Mouse (Mus musculus) MEL (cell line): ENCODE measurements at regions not wholly inside any gene's neighbourhood (a gene's known extent, or its start where the extent isn't known, plus 50 kb on each side); places are given as distances from the start of the nearest gene placed in this dataset.

Experiments used
- DNase-seq: peaks from one replicate; pipeline ENCODE4 v3.0.0; 2011; ENCODE audit warnings: low read depth, low spot score
- H3K27ac ChIP-seq: 2 replicates; pipeline ENCODE4 v1.5.1; 2012; ENCODE audit warnings: low read depth, mild to moderate bottlenecking, control low read depth, low read length, moderate library complexity; ENCODE audit not compliant: control insufficient read depth
- H3K27me3 ChIP-seq, 2 experiments: fragments of 150-350 bp in 1 of 2; sonication (generic) in 1 of 2; 2 replicates each; pipeline ENCODE4 v1.6.1; 2012; ENCODE audit warnings: low read length in 2 of 2, mild to moderate bottlenecking in 2 of 2, improper control_type of control experiment in 1 of 2, moderate library complexity in 1 of 2; ENCODE audit not compliant: insufficient read depth in 2 of 2, control insufficient read depth in 1 of 2
- H3K36me3 ChIP-seq, 2 experiments: 2 replicates each; pipeline ENCODE4 v1.6.1; 2012 to 2014; ENCODE audit warnings: low read length in 2 of 2, improper control_type of control experiment in 1 of 2, inconsistent platforms in 1 of 2, mild to moderate bottlenecking in 1 of 2; ENCODE audit not compliant: insufficient read depth in 2 of 2, control insufficient read depth in 1 of 2
- H3K4me1 ChIP-seq, 2 experiments: fragments of 150-350 bp in 1 of 2; sonication (generic) in 1 of 2; 2 replicates each; pipeline ENCODE4 v1.6.1; 2012; ENCODE audit warnings: low read length in 2 of 2, improper control_type of control experiment in 1 of 2, mild to moderate bottlenecking in 1 of 2; ENCODE audit not compliant: insufficient read depth in 2 of 2, control insufficient read depth in 1 of 2
- H3K4me3 ChIP-seq, 2 experiments: fragments of 150-350 bp in 1 of 2; sonication (generic) in 1 of 2; 2 replicates each; pipeline ENCODE4 v1.5.1; 2012; ENCODE audit warnings: low read depth in 2 of 2, low read length in 2 of 2, mild to moderate bottlenecking in 2 of 2, moderate library complexity in 2 of 2, control low read depth in 1 of 2, improper control_type of control experiment in 1 of 2; ENCODE audit not compliant: control insufficient read depth in 1 of 2, insufficient read depth in 1 of 2
- H3K79me2 ChIP-seq: 2 replicates; pipeline ENCODE4 v1.6.1; 2012; ENCODE audit warnings: mild to moderate bottlenecking, low read length, moderate library complexity; ENCODE audit not compliant: control insufficient read depth, poor library complexity, insufficient read depth
- H3K9ac ChIP-seq: 2 replicates; pipeline ENCODE4 v1.6.1; 2012; ENCODE audit warnings: low read depth, mild to moderate bottlenecking, control low read depth, low read length, moderate library complexity; ENCODE audit not compliant: control insufficient read depth, poor library complexity, severe bottlenecking
- H3K9me3 ChIP-seq: fragments of 150-350 bp; sonication (generic); replicated peaks from 2 replicates; pipeline ENCODE4 v1.6.1; 2012; ENCODE audit warnings: mild to moderate bottlenecking, low read length, improper control_type of control experiment, moderate library complexity; ENCODE audit not compliant: insufficient read depth
- BHLHE40 ChIP-seq: IDR thresholded peaks from 2 replicates; pipeline ENCODE4 v1.6.1; 2012; ENCODE audit warnings: low read depth, mild to moderate bottlenecking, inconsistent platforms, low read length, improper control_type of control experiment, borderline replicate concordance
- CHD1 ChIP-seq: IDR thresholded peaks from 2 replicates; pipeline ENCODE4 v1.6.1; 2012; ENCODE audit warnings: low read depth, mild to moderate bottlenecking, inconsistent platforms, low read length, improper control_type of control experiment
- CHD2 ChIP-seq: IDR thresholded peaks from 2 replicates; pipeline ENCODE4 v1.6.1; 2011; ENCODE audit warnings: low read length, improper control_type of control experiment
- E2F4 ChIP-seq: IDR thresholded peaks from 2 replicates; pipeline ENCODE4 v1.6.1; 2011; ENCODE audit warnings: low read depth, low read length, improper control_type of control experiment, borderline replicate concordance
- ELF1 ChIP-seq: IDR thresholded peaks from 2 replicates; pipeline ENCODE4 v1.6.1; 2014; ENCODE audit warnings: low read depth, mild to moderate bottlenecking, inconsistent platforms, low read length, improper control_type of control experiment, moderate library complexity
- EP300 ChIP-seq, 2 experiments: IDR thresholded peaks; 2 replicates each; pipeline ENCODE4 v1.6.1; 2011; ENCODE audit warnings: improper control_type of control experiment in 2 of 2, low read length in 2 of 2, low read depth in 1 of 2, mild to moderate bottlenecking in 1 of 2
- GABPA ChIP-seq: IDR thresholded peaks from 2 replicates; pipeline ENCODE4 v1.6.1; 2012; ENCODE audit warnings: low read depth, mild to moderate bottlenecking, inconsistent platforms, low read length, improper control_type of control experiment, moderate library complexity
- GATA1 ChIP-seq: IDR thresholded peaks from 2 replicates; pipeline ENCODE4 v1.6.1; 2011; ENCODE audit warnings: low read depth, low read length, improper control_type of control experiment
- MAFK ChIP-seq: IDR thresholded peaks from 2 replicates; pipeline ENCODE4 v1.6.1; 2011; ENCODE audit warnings: low read depth, mild to moderate bottlenecking, low read length, improper control_type of control experiment, borderline replicate concordance
- MAZ ChIP-seq: IDR thresholded peaks from 2 replicates; pipeline ENCODE4 v1.6.1; 2012; ENCODE audit warnings: low read depth, mild to moderate bottlenecking, inconsistent platforms, low read length, improper control_type of control experiment
- MXI1 ChIP-seq: IDR thresholded peaks from 2 replicates; pipeline ENCODE4 v1.6.1; 2011; ENCODE audit warnings: mild to moderate bottlenecking, low read depth, low read length, improper control_type of control experiment
- MYB ChIP-seq: IDR thresholded peaks from 2 replicates; pipeline ENCODE4 v1.6.1; 2011; ENCODE audit warnings: mild to moderate bottlenecking, low read depth, low read length, improper control_type of control experiment
- MYC ChIP-seq: IDR thresholded peaks from 2 replicates; pipeline ENCODE4 v1.6.1; 2011; ENCODE audit warnings: low read depth, mild to moderate bottlenecking, low read length, improper control_type of control experiment, moderate library complexity
- NELFE ChIP-seq: IDR thresholded peaks from 2 replicates; pipeline ENCODE4 v1.6.1; 2011; ENCODE audit warnings: low read depth, low read length, improper control_type of control experiment
- NRF1 ChIP-seq: IDR thresholded peaks from 2 replicates; pipeline ENCODE4 v1.6.1; 2014; ENCODE audit warnings: low read depth, mild to moderate bottlenecking, inconsistent platforms, low read length, improper control_type of control experiment, moderate library complexity; ENCODE audit not compliant: poor library complexity, insufficient read depth, severe bottlenecking
- POLR2A ChIP-seq, 2 experiments: IDR thresholded peaks; 2 replicates each; pipeline ENCODE4 v1.6.1; 2011 to 2012; ENCODE audit warnings: low read length in 2 of 2, mild to moderate bottlenecking in 2 of 2, control low read depth in 1 of 2, improper control_type of control experiment in 1 of 2, low read depth in 1 of 2, moderate library complexity in 1 of 2; ENCODE audit not compliant: control insufficient read depth in 1 of 2, insufficient read depth in 1 of 2, poor library complexity in 1 of 2
- POLR2AphosphoS5 ChIP-seq: IDR thresholded peaks from 2 replicates; pipeline ENCODE4 v1.6.1; 2012; ENCODE audit warnings: low read depth, borderline replicate concordance, mild to moderate bottlenecking, inconsistent platforms, low read length, moderate library complexity, mixed read lengths
- RAD21 ChIP-seq: IDR thresholded peaks from 2 replicates; pipeline ENCODE4 v1.6.1; 2011; ENCODE audit warnings: mild to moderate bottlenecking, low read depth, low read length, improper control_type of control experiment
- RCOR1 ChIP-seq: IDR thresholded peaks from 2 replicates; pipeline ENCODE4 v1.6.1; 2012; ENCODE audit warnings: low read depth, mild to moderate bottlenecking, inconsistent platforms, low read length, improper control_type of control experiment
- SMC3 ChIP-seq: IDR thresholded peaks from 2 replicates; pipeline ENCODE4 v1.6.1; 2011; ENCODE audit warnings: low read depth, low read length, improper control_type of control experiment
- TAL1 ChIP-seq: IDR thresholded peaks from 2 replicates; pipeline ENCODE4 v1.6.1; 2012; ENCODE audit warnings: mild to moderate bottlenecking, inconsistent platforms, low read length, moderate library complexity, mixed read lengths
- TBP ChIP-seq: IDR thresholded peaks from 2 replicates; pipeline ENCODE4 v1.8.0; 2011; ENCODE audit warnings: low read depth, low read length, improper control_type of control experiment
- TCF12 ChIP-seq: IDR thresholded peaks from 2 replicates; pipeline ENCODE4 v1.6.1; 2014; ENCODE audit warnings: low read depth, mild to moderate bottlenecking, inconsistent platforms, low read length, improper control_type of control experiment, moderate library complexity
- UBTF ChIP-seq: IDR thresholded peaks from 2 replicates; pipeline ENCODE4 v1.6.1; 2012; ENCODE audit warnings: low read depth, mild to moderate bottlenecking, inconsistent platforms, low read length, improper control_type of control experiment, moderate library complexity, borderline replicate concordance; ENCODE audit not compliant: insufficient read depth
- USF2 ChIP-seq, 2 experiments: IDR thresholded peaks; 2 replicates each; pipeline ENCODE4 v1.6.1; 2011 to 2012; ENCODE audit warnings: improper control_type of control experiment in 2 of 2, low read length in 2 of 2, borderline replicate concordance in 1 of 2, inconsistent platforms in 1 of 2, low read depth in 1 of 2, mild to moderate bottlenecking in 1 of 2; ENCODE audit not compliant: insufficient read depth in 1 of 2
- ZC3H11A ChIP-seq: IDR thresholded peaks from 2 replicates; pipeline ENCODE4 v1.6.1; 2012; ENCODE audit warnings: low read depth, mild to moderate bottlenecking, inconsistent platforms, low read length, improper control_type of control experiment
- ZKSCAN1 ChIP-seq: IDR thresholded peaks from 2 replicates; pipeline ENCODE4 v1.6.1; 2012; ENCODE audit warnings: low read depth, mild to moderate bottlenecking, inconsistent platforms, low read length, improper control_type of control experiment, moderate library complexity

DNA sequence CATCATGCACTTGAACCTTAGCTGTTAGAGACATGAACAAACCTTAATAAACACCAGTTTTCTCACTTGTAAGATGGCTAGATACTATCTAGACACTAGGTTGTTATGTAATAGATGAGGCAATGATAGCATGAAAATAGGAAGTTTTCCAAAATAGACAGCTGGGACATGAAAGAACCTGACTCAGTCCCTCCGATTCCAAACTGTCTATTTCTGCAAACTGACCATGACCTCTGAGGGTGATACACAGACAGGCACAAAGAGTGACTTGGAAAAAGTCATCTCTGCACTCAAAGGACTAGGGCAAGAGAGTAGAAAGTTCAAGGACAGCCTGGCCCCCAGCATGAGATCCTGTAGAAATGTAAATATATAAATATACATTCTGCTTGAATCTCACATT lies 115.9 kb downstream of the Kctd12 start:
- no peaks in the 10 kb centered on the region for H3K36me3 ChIP-seq
- no peak for TF ChIP-seq ZKSCAN1
- TF ChIP-seq TAL1 = no peak
- TF ChIP-seq NELFE = no peak
- no peak for TF ChIP-seq BHLHE40
- TF ChIP-seq GABPA = no peak
- TF ChIP-seq SMC3 = no peak
- TF ChIP-seq MYB = no peak
- no peak for TF ChIP-seq CHD1
- TF ChIP-seq TCF12 = no peak
- TF ChIP-seq ELF1 = no peak
- TF ChIP-seq RAD21 = no peak
- TF ChIP-seq USF2 (IDR thresholded peaks at IDR 0.05; ENCODE audit: borderline replicate concordance in 1 of 2, insufficient read depth in 1 of 2, low read depth in 1 of 2, low read length in 2 of 2) = no peak
- TF ChIP-seq NRF1 = no peak
- no peak for TF ChIP-seq POLR2A (IDR thresholded peaks at IDR 0.05; ENCODE audit: control insufficient read depth in 1 of 2, insufficient read depth in 1 of 2, low read depth in 1 of 2, low read length in 2 of 2, poor library complexity in 1 of 2)
- TF ChIP-seq, all 39 proteins: peak for 0
- H3K79me2 ChIP-seq = no peaks in the 10 kb centered on the region

DNA sequence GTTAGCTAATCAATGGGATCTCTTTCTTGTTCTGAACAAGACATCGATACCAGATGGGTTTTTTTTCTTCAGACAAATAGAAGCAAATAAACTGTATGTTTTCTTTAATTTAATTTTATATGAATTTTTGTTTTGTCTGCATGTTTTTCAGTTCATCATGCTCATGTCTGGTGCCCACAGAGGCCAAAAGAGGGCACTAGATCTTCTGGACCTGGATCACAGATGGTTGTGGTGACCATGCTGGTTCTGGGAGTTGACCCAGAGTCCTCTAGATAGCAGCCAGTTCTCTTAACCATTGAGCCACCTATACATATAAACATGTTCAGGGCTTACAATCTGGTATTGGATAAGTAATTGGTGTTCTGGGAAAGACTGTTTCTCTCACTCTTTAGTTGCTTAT lies 120.7 kb downstream of the Kctd12 start:
- TF ChIP-seq MYC (no peak), MAFK (no peak), MYB (no peak), GABPA (no peak), POLR2AphosphoS5 (no peak), USF2 (IDR thresholded peaks at IDR 0.05; ENCODE audit: borderline replicate concordance in 1 of 2, insufficient read depth in 1 of 2, low read depth in 1 of 2, low read length in 2 of 2) (no peak), POLR2A (IDR thresholded peaks at IDR 0.05; ENCODE audit: control insufficient read depth in 1 of 2, insufficient read depth in 1 of 2, low read depth in 1 of 2, low read length in 2 of 2, poor library complexity in 1 of 2) (no peak), E2F4 (no peak), MAZ (no peak), UBTF (no peak), CHD2 (no peak), RCOR1 (no peak), MXI1 (no peak), TBP (no peak), CHD1 (no peak), SMC3 (no peak), EP300 (IDR thresholded peaks at IDR 0.05; ENCODE audit: low read depth in 1 of 2, low read length in 2 of 2) (no peak), GATA1 (no peak), ZC3H11A (no peak)
- no peaks in the 10 kb centered on the region for H3K36me3 ChIP-seq
- no peaks in the 10 kb centered on the region for H3K4me1 ChIP-seq
- no peaks in the 10 kb centered on the region for H3K27me3 ChIP-seq
- H3K9ac ChIP-seq = no peak overlapping the region
- no peak overlapping the region for H3K27ac ChIP-seq
- no peaks in the 10 kb centered on the region for H3K79me2 ChIP-seq
- H3K4me3 ChIP-seq = no peak overlapping the region
- DNase-seq = no peak
- no peaks in the 10 kb centered on the region for H3K9me3 ChIP-seq

More for the DNA sequence above, 115.9 kb downstream of the Kctd12 start:
- Histone ChIP-seq H3K4me3 (no peak overlapping the region), H3K9me3 (no peaks in the 10 kb centered on the region), H3K9ac (no peak overlapping the region), H3K27ac (no peak overlapping the region), H3K4me1 (no peaks in the 10 kb centered on the region), H3K27me3 (no peaks in the 10 kb centered on the region)
- DNase-seq = no peak
